Mouse (Mus musculus): ENCODE results near the gene Ifitm7. TPM values are rescaled to one million over a fixed set of nuclear protein-coding genes. Genes with fewer than 3 reads are reported as not detected.

Ifitm7 gene
- polyA plus RNA-seq, 1 experiment: not detected

- TF ChIP-seq POLR2A (IDR thresholded peaks at IDR 0.05; ENCODE audit: low read depth, low read length) (no peak), CTCF (IDR thresholded peaks at IDR 0.05; ENCODE audit: borderline replicate concordance, insufficient read depth, low read length) (no peak)
- H3K4me3 ChIP-seq (ENCODE audit: insufficient read depth, low read length): no peak overlapping the region
- H3K4me1 ChIP-seq (ENCODE audit: control insufficient read depth, insufficient read depth, low read length): 0 out of 2 replicates have a peak, but pooled peaks cover 2% of the 10 kb centered on the region
- no peak overlapping the region for H3K27ac ChIP-seq (ENCODE audit: insufficient read depth, low read length)
Observed at GRCm38 (mm10) chr16:13944178-13944577, 42.5 kb downstream of the Ifitm7 start.

GRCm38 (mm10) chr16:13940847-13941395, 45.8 kb downstream of the Ifitm7 start:
- no peak for TF ChIP-seq CTCF (IDR thresholded peaks at IDR 0.05; ENCODE audit: borderline replicate concordance, insufficient read depth, low read length)
- no peak for TF ChIP-seq POLR2A (IDR thresholded peaks at IDR 0.05; ENCODE audit: low read depth, low read length)
- H3K4me3 ChIP-seq (ENCODE audit: insufficient read depth, low read length): peak overlapping the region; percentile 39
- no peak overlapping the region for H3K27ac ChIP-seq (ENCODE audit: insufficient read depth, low read length)
- H3K4me1 ChIP-seq (ENCODE audit: control insufficient read depth, insufficient read depth, low read length): 0 out of 2 replicates have a peak, but pooled peaks cover 2% of the 10 kb centered on the region

- Histone ChIP-seq H3K4me1 (ENCODE audit: control insufficient read depth, insufficient read depth, low read length) (0 out of 2 replicates have a peak, but pooled peaks cover 2% of the 10 kb centered on the region), H3K4me3 (ENCODE audit: insufficient read depth, low read length) (peak overlapping the region; percentile 39), H3K27ac (ENCODE audit: insufficient read depth, low read length) (no peak overlapping the region)
- TF ChIP-seq POLR2A (IDR thresholded peaks at IDR 0.05; ENCODE audit: low read depth, low read length): no peak
- TF ChIP-seq CTCF (IDR thresholded peaks at IDR 0.05; ENCODE audit: borderline replicate concordance, insufficient read depth, low read length): no peak
Observed at GRCm38 (mm10) chr16:13940139-13940846, 46.4 kb downstream of the Ifitm7 start.

Other genes starting within 250 kb of the Ifitm7 start
- gene Rrn3, start 206.2 kb downstream of the Ifitm7 start, polyA plus RNA-seq (2011; ENCODE audit: insufficient read length, low read depth, missing spikeins): 52.4 and 52.5 TPM in 2 replicates
- 73.3 and 82.0 TPM in 2 replicates for gene Ntan1, start 168.0 kb downstream of the Ifitm7 start, polyA plus RNA-seq (2011; ENCODE audit: insufficient read length, low read depth, missing spikeins)
- gene Pdxdc1, start 83.8 kb downstream of the Ifitm7 start, polyA plus RNA-seq (2011; ENCODE audit: insufficient read length, low read depth, missing spikeins): 195 and 220 TPM in 2 replicates
- 4.7 and 5.1 TPM in 2 replicates for gene Mpv17l, start 83.7 kb downstream of the Ifitm7 start, polyA plus RNA-seq (2011; ENCODE audit: insufficient read length, low read depth, missing spikeins)
- 0.65 and 1.1 TPM in 2 replicates for gene 2900011O08Rik, start 284 bp downstream of the Ifitm7 start, polyA plus RNA-seq (2011; ENCODE audit: insufficient read length, low read depth, missing spikeins)
- 57.1 and 65.1 TPM in 2 replicates for gene Nde1, start 176.4 kb upstream of the Ifitm7 start, polyA plus RNA-seq (2011; ENCODE audit: insufficient read length, low read depth, missing spikeins)
- 37.7 and 40.0 TPM in 2 replicates for gene Marf1, start 176.5 kb upstream of the Ifitm7 start, polyA plus RNA-seq (2011; ENCODE audit: insufficient read length, low read depth, missing spikeins)